Mouse (Mus musculus) spleen, adult 12 weeks (tissue): ENCODE data around the gene Coq2.

Experiments used
- DNase-seq: peaks from one replicate; pipeline ENCODE4 v3.0.0; 2022; ENCODE audit warnings: low spot score

Gene Coq2

DNA sequence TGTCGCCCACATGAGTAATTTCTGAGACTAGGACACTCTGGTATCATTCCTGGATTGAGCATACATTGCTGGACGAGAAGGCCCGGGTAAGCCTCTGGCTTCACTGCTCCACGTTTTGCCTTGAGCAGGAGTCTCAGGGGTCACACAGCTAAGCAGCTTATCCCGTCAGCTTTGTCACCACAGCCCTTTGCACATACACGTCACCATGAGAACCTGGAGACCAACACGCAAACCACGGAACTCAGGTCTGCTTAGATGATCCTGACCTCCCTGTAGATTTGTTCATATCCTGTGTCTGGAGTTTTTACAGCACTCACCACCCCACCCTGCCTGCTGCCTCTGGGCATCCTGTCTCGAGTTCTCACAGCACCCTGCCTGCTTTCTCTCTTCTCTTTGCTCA lies 54.0 kb downstream of the Coq2 start:
- no peak for DNase-seq

GRCm38 (mm10) chr5:100619586-100620275 lies 55.2 kb downstream of the Coq2 start:
- no peak for DNase-seq

GRCm38 (mm10) chr5:100613896-100614768 lies 60.8 kb downstream of the Coq2 start:
- no peak for DNase-seq

GRCm38 (mm10) chr5:100607868-100608267 lies 67.1 kb downstream of the Coq2 start:
- DNase-seq = no peak

- no peak for DNase-seq
Observed at GRCm38 (mm10) chr5:100607090-100607762, 67.7 kb downstream of the Coq2 start.

- no peak for DNase-seq
Observed at GRCm38 (mm10) chr5:100605828-100606229, 69.1 kb downstream of the Coq2 start.
